Mouse (Mus musculus) heart, postnatal 0 days (tissue): ENCODE data around the gene Nek9.

ENCODE experiments used
- CTCF ChIP-seq: IDR thresholded peaks from 2 replicates; pipeline ENCODE4 v1.5.1; 2016; ENCODE audit warnings: antibody characterized with exemption, control low read depth, low read depth
- EP300 ChIP-seq: IDR thresholded peaks from 2 replicates; pipeline ENCODE4 v1.6.1; 2016; ENCODE audit warnings: antibody characterized with exemption, low read depth

DNA sequence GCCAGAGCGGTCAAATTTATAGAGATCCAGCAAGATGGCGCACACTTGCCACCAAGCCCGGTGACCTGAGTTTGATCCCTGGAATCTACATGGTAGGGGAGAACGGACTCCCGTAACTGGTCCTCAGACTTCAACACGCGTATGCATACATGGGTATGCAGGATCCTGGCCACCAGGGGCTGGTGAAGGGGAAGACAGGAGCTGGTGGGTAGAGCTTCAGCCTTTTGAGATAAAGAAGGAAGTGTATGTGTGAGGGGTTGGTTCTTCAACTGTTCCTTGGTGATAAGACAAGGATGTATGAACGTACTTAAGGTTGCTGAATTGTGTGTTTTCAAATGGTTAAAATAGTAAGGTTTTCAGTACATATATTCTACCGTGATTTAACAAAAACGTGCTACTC, 60.2 kb downstream of the Nek9 start:
- TF ChIP-seq EP300 (no peak), CTCF (no peak)
